Mouse (Mus musculus) cerebral cortex, adult 2 months (tissue): ENCODE data around the gene Nrp2.

Experiments
- WGBS: fragments of 180-500 bp; shearing (Covaris S2); methylation state at CpG from one replicate; pipeline ENCODE4 v1.1.7; 2018; 5-methylcytosine and 5-hydroxymethylcytosine counted together

Gene Nrp2

GRCm38 (mm10) chr1:62821509-62822398, 118.7 kb downstream of the Nrp2 start:
- WGBS, result 66% methylated on average over 10 of the region's 10 CpGs

DNA sequence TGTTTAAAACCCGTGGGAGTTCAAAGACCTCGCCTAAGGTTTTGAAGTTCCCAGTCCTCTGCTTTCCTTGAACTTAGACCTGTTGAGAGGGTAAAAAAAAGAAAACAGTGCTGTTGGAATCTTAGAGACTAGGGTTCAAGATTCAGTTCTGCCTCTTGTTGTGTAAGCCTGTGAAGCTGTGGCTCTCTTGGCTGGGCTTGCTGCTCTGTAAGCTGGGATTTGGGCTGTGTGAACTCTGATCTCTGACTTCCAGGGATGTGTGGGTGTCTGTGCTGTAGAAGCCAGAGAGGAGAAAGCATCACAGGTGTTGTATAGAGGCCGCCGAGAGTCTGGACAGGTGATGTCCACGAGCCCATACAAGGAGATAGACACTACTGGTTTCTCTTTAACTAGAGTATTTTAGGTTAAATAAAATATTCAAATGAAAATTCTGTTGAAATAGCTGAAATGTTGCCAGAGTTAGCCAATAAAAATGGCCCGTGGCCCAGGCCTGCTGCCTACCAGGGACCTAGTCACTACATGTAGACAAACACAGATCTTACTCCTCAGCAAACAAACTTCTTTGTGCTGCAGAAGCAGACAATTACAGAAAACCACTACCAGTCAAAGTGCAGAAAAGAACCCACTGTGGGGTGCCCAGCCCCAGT, 120.6 kb downstream of the Nrp2 start:
- 83% methylated on average over 6 of the region's 6 CpGs for WGBS

DNA sequence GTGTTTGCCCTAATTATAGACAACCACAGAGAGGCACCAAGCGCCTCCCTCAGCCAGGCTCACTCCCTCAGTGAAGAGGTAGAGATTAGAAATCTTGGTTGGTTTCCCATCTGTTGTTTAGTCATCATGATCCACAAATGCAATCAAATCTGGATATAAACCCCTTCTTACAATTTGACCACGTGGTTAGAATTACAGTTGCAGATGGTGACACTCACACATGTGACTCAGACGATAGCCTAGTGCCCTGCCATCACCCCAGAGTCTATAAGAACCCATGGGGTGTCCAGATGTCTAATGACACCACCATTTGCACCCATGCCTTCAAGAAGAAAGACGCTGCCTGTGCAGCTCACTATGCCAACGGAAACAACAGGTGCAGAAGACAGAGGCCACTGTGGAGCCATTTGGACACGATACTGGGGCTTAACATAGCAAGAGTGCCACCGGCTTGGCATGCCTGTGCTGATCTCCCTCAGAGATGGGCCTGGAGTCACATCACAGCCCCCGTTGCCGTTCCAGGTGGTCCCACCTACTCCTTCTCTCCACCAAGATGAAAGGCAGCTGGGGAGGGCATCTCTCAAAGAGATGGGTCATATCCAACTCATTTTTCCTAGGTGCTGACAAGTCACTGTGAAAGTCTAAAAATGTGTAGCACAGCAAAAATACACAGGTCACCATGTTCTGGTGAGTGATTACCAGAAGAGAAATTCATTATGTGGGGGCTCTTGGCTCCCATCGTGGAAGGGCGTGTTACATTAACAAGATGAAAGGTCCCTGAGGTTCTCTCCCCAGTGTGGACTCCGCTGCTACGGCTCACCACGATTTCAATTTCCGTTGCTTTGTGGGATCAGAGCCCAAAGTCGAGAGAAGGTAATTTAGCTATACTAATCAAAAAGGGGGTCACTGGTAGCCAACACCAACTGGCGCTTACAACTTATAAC, 123.0 kb downstream of the Nrp2 start:
- 81% methylated on average over 17 of the region's 17 CpGs for WGBS

- WGBS, result 71% methylated on average over 10 of the region's 10 CpGs
Observed at GRCm38 (mm10) chr1:62827316-62827715, 124.2 kb downstream of the Nrp2 start.

- WGBS, result 81% methylated on average over 4 of the region's 4 CpGs
Observed at GRCm38 (mm10) chr1:62828156-62828555, 125.1 kb downstream of the Nrp2 start.

GRCm38 (mm10) chr1:62829690-62830417, 126.8 kb downstream of the Nrp2 start:
- 88% methylated on average over 4 of the region's 4 CpGs for WGBS

DNA sequence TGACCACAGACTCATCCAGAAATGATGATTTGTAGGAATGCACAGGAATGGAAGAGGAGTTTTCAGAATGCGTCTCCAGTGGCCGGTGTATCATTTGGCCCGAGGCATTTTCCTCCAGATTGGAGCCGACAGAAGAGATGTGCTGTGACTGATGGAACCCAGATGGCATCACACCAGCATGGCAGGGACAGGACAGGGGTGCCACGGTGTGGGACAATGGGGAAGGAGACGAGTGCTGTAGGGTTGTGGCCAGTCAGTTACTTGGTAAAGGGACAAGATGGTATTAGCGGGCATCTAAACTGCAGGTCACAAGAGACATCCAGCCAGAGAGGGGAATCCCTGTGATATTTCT, 127.3 kb downstream of the Nrp2 start:
- 86% methylated on average over 7 of the region's 7 CpGs for WGBS

GRCm38 (mm10) chr1:62831725-62832455, 128.8 kb downstream of the Nrp2 start:
- 74% methylated on average over 6 of the region's 6 CpGs for WGBS

- 94% methylated on average over 1 of the region's 1 CpGs for WGBS
Observed at GRCm38 (mm10) chr1:62833356-62833755, 130.3 kb downstream of the Nrp2 start.

- WGBS, result 83% methylated on average over 1 of the region's 1 CpGs
Observed at GRCm38 (mm10) chr1:62834443-62835185, 131.5 kb downstream of the Nrp2 start.

DNA sequence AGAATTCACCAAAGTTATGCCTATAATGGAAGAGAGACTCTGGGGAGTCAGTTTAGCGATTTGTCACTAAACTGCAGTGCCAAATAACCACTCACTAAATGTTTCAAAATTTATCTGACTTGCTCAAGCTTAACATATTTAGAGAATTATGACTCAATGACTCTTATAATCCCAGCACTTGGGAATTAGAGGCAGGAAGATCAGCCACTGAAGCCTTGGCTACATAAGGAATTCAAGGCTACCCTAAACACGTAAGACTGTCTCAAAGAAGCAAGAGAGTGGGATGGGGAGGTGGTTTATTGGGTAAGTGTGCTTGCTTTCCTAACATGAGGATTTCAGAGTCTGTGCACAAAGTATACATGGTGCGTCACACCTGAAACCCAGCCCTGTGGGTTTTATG, 135.0 kb downstream of the Nrp2 start:
- WGBS, result 88% methylated on average over 3 of the region's 3 CpGs

DNA sequence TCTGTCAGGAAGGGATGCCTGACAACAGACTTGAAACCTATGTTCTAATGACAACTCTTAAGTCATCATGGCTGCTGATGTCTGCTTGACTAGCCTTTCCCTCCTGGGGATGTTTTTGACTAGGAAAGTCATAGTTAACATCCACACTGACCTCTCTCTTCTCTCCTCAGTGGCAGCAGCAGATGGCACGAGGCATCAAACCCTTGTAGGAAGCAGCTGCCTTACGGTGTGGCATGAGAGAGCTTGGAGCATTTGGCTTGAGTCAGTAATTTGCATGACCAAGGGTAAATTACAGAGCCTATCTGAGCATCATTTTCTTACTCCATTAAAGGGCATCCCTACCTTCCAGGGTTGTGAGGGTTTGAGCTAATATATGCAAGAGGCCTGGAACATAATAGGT, 135.5 kb downstream of the Nrp2 start:
- WGBS, result 82% methylated on average over 2 of the region's 2 CpGs

- WGBS, result 93% methylated on average over 4 of the region's 4 CpGs
Observed at GRCm38 (mm10) chr1:62843215-62843614, 140.1 kb downstream of the Nrp2 start.

GRCm38 (mm10) chr1:62850990-62851940, 148.2 kb downstream of the Nrp2 start:
- 63% methylated on average over 8 of the region's 8 CpGs for WGBS

GRCm38 (mm10) chr1:62853362-62853761, 150.3 kb downstream of the Nrp2 start:
- 82% methylated on average over 9 of the region's 9 CpGs for WGBS

GRCm38 (mm10) chr1:62853996-62854395, 150.9 kb downstream of the Nrp2 start:
- 89% methylated on average over 4 of the region's 4 CpGs for WGBS

- 29% methylated on average over 2 of the region's 2 CpGs for WGBS
Observed at GRCm38 (mm10) chr1:62859098-62859497, 156.0 kb downstream of the Nrp2 start.

DNA sequence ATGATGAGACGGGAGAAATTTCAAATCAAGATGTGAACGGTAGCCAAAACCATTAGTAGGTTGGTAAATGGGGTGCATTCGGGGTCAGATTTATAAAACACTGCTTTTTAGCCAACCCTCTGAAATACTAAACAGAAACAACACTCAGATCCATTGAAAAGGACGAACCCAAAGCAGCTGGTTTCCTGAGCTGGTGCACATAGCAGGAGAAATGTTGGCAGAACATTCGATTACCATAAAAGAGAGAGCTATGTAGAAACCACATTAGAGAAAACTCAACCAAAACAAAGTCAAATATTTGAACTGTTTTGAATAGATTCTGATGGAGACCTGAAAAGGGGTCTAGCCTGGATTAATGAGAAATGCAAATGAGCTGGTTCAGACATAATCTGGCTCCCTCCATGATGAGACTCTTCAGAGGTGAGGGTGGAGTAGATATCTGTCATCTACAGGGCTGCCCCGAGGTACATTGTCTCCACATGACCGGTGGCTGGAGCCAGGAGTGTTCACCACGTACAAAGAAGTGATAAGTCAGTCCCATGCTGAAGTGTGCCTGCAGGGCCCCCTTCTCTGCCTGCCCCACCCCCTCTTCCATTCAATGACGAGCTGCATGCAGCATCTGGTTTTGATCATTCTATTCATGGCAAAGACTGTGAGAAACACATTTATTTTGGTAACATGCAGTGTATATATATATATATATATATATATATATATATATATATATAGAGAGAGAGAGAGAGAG, 156.6 kb downstream of the Nrp2 start:
- 59% methylated on average over 9 of the region's 9 CpGs for WGBS
